Mouse (Mus musculus) MEL (cell line): Measurements from ENCODE around the gene Pja2. TPM values are rescaled to one million over a fixed set of nuclear protein-coding genes. Genes with fewer than 3 reads are reported as not detected.
"Not testable (repeated sequence)": the region's sequence is repeated elsewhere in the genome, so short reads cannot be mapped to it uniquely, and the experiment has no call there.

ENCODE experiments used
- DNase-seq: peaks from one replicate; pipeline ENCODE4 v3.0.0; 2011; ENCODE audit warnings: low read depth, low spot score
- H3K27ac ChIP-seq: 2 replicates; pipeline ENCODE4 v1.5.1; 2012; ENCODE audit warnings: low read depth, mild to moderate bottlenecking, control low read depth, low read length, moderate library complexity; ENCODE audit not compliant: control insufficient read depth
- H3K27me3 ChIP-seq, 2 experiments: fragments of 150-350 bp in 1 of 2; sonication (generic) in 1 of 2; 2 replicates each; pipeline ENCODE4 v1.6.1; 2012; ENCODE audit warnings: low read length in 2 of 2, mild to moderate bottlenecking in 2 of 2, improper control_type of control experiment in 1 of 2, moderate library complexity in 1 of 2; ENCODE audit not compliant: insufficient read depth in 2 of 2, control insufficient read depth in 1 of 2
- H3K36me3 ChIP-seq, 2 experiments: 2 replicates each; pipeline ENCODE4 v1.6.1; 2012 to 2014; ENCODE audit warnings: low read length in 2 of 2, improper control_type of control experiment in 1 of 2, inconsistent platforms in 1 of 2, mild to moderate bottlenecking in 1 of 2; ENCODE audit not compliant: insufficient read depth in 2 of 2, control insufficient read depth in 1 of 2
- H3K4me1 ChIP-seq, 2 experiments: fragments of 150-350 bp in 1 of 2; sonication (generic) in 1 of 2; 2 replicates each; pipeline ENCODE4 v1.6.1; 2012; ENCODE audit warnings: low read length in 2 of 2, improper control_type of control experiment in 1 of 2, mild to moderate bottlenecking in 1 of 2; ENCODE audit not compliant: insufficient read depth in 2 of 2, control insufficient read depth in 1 of 2
- H3K4me3 ChIP-seq, 2 experiments: fragments of 150-350 bp in 1 of 2; sonication (generic) in 1 of 2; 2 replicates each; pipeline ENCODE4 v1.5.1; 2012; ENCODE audit warnings: low read depth in 2 of 2, low read length in 2 of 2, mild to moderate bottlenecking in 2 of 2, moderate library complexity in 2 of 2, control low read depth in 1 of 2, improper control_type of control experiment in 1 of 2; ENCODE audit not compliant: control insufficient read depth in 1 of 2, insufficient read depth in 1 of 2
- H3K79me2 ChIP-seq: 2 replicates; pipeline ENCODE4 v1.6.1; 2012; ENCODE audit warnings: mild to moderate bottlenecking, low read length, moderate library complexity; ENCODE audit not compliant: control insufficient read depth, poor library complexity, insufficient read depth
- H3K9ac ChIP-seq: 2 replicates; pipeline ENCODE4 v1.6.1; 2012; ENCODE audit warnings: low read depth, mild to moderate bottlenecking, control low read depth, low read length, moderate library complexity; ENCODE audit not compliant: control insufficient read depth, poor library complexity, severe bottlenecking
- H3K9me3 ChIP-seq: fragments of 150-350 bp; sonication (generic); replicated peaks from 2 replicates; pipeline ENCODE4 v1.6.1; 2012; ENCODE audit warnings: mild to moderate bottlenecking, low read length, improper control_type of control experiment, moderate library complexity; ENCODE audit not compliant: insufficient read depth
- CHD1 ChIP-seq: IDR thresholded peaks from 2 replicates; pipeline ENCODE4 v1.6.1; 2012; ENCODE audit warnings: low read depth, mild to moderate bottlenecking, inconsistent platforms, low read length, improper control_type of control experiment
- CTCF ChIP-seq, 3 experiments: IDR thresholded peaks in 2 of 3; conservative IDR thresholded peaks in 1 of 3; 2 replicates each; pipeline ENCODE4 v1.5.1; 2011 to 2012; ENCODE audit warnings: low read length in 3 of 3, low read depth in 2 of 3, mild to moderate bottlenecking in 2 of 3, improper control_type of control experiment in 1 of 3, inconsistent platforms in 1 of 3, mixed read lengths in 1 of 3, moderate library complexity in 1 of 3; ENCODE audit not compliant: control insufficient read depth in 1 of 3, insufficient read depth in 1 of 3, poor library complexity in 1 of 3, severe bottlenecking in 1 of 3
- ELF1 ChIP-seq: IDR thresholded peaks from 2 replicates; pipeline ENCODE4 v1.6.1; 2014; ENCODE audit warnings: low read depth, mild to moderate bottlenecking, inconsistent platforms, low read length, improper control_type of control experiment, moderate library complexity
- ETS1 ChIP-seq: IDR thresholded peaks from 2 replicates; pipeline ENCODE4 v1.6.1; 2012; ENCODE audit warnings: low read depth, mild to moderate bottlenecking, inconsistent platforms, low read length, improper control_type of control experiment, moderate library complexity
- GATA1 ChIP-seq: IDR thresholded peaks from 2 replicates; pipeline ENCODE4 v1.6.1; 2011; ENCODE audit warnings: low read depth, low read length, improper control_type of control experiment
- HCFC1 ChIP-seq: IDR thresholded peaks from 2 replicates; pipeline ENCODE4 v1.6.1; 2012; ENCODE audit warnings: low read depth, mild to moderate bottlenecking, inconsistent platforms, low read length, improper control_type of control experiment, moderate library complexity
- MAFK ChIP-seq: IDR thresholded peaks from 2 replicates; pipeline ENCODE4 v1.6.1; 2011; ENCODE audit warnings: low read depth, mild to moderate bottlenecking, low read length, improper control_type of control experiment, borderline replicate concordance
- MAZ ChIP-seq: IDR thresholded peaks from 2 replicates; pipeline ENCODE4 v1.6.1; 2012; ENCODE audit warnings: low read depth, mild to moderate bottlenecking, inconsistent platforms, low read length, improper control_type of control experiment
- MEF2A ChIP-seq: IDR thresholded peaks from 2 replicates; pipeline ENCODE4 v1.6.1; 2014; ENCODE audit warnings: low read depth, mild to moderate bottlenecking, inconsistent platforms, low read length, improper control_type of control experiment; ENCODE audit not compliant: poor library complexity, insufficient replicate concordance, severe bottlenecking; ENCODE audit errors: extremely low read depth
- MXI1 ChIP-seq: IDR thresholded peaks from 2 replicates; pipeline ENCODE4 v1.6.1; 2011; ENCODE audit warnings: mild to moderate bottlenecking, low read depth, low read length, improper control_type of control experiment
- MYB ChIP-seq: IDR thresholded peaks from 2 replicates; pipeline ENCODE4 v1.6.1; 2011; ENCODE audit warnings: mild to moderate bottlenecking, low read depth, low read length, improper control_type of control experiment
- NELFE ChIP-seq: IDR thresholded peaks from 2 replicates; pipeline ENCODE4 v1.6.1; 2011; ENCODE audit warnings: low read depth, low read length, improper control_type of control experiment
- NRF1 ChIP-seq: IDR thresholded peaks from 2 replicates; pipeline ENCODE4 v1.6.1; 2014; ENCODE audit warnings: low read depth, mild to moderate bottlenecking, inconsistent platforms, low read length, improper control_type of control experiment, moderate library complexity; ENCODE audit not compliant: poor library complexity, insufficient read depth, severe bottlenecking
- POLR2AphosphoS5 ChIP-seq: IDR thresholded peaks from 2 replicates; pipeline ENCODE4 v1.6.1; 2012; ENCODE audit warnings: low read depth, borderline replicate concordance, mild to moderate bottlenecking, inconsistent platforms, low read length, moderate library complexity, mixed read lengths
- RAD21 ChIP-seq: IDR thresholded peaks from 2 replicates; pipeline ENCODE4 v1.6.1; 2011; ENCODE audit warnings: mild to moderate bottlenecking, low read depth, low read length, improper control_type of control experiment
- SIN3A ChIP-seq: IDR thresholded peaks from 2 replicates; pipeline ENCODE4 v1.6.1; 2012; ENCODE audit warnings: low read length, improper control_type of control experiment, inconsistent platforms
- SMC3 ChIP-seq: IDR thresholded peaks from 2 replicates; pipeline ENCODE4 v1.6.1; 2011; ENCODE audit warnings: low read depth, low read length, improper control_type of control experiment
- TAL1 ChIP-seq: IDR thresholded peaks from 2 replicates; pipeline ENCODE4 v1.6.1; 2012; ENCODE audit warnings: mild to moderate bottlenecking, inconsistent platforms, low read length, moderate library complexity, mixed read lengths
- UBTF ChIP-seq: IDR thresholded peaks from 2 replicates; pipeline ENCODE4 v1.6.1; 2012; ENCODE audit warnings: low read depth, mild to moderate bottlenecking, inconsistent platforms, low read length, improper control_type of control experiment, moderate library complexity, borderline replicate concordance; ENCODE audit not compliant: insufficient read depth
- USF1 ChIP-seq: IDR thresholded peaks from 2 replicates; pipeline ENCODE4 v1.6.1; 2014; ENCODE audit warnings: low read depth, mild to moderate bottlenecking, inconsistent platforms, low read length, improper control_type of control experiment, moderate library complexity
- USF2 ChIP-seq, 2 experiments: IDR thresholded peaks; 2 replicates each; pipeline ENCODE4 v1.6.1; 2011 to 2012; ENCODE audit warnings: improper control_type of control experiment in 2 of 2, low read length in 2 of 2, borderline replicate concordance in 1 of 2, inconsistent platforms in 1 of 2, low read depth in 1 of 2, mild to moderate bottlenecking in 1 of 2; ENCODE audit not compliant: insufficient read depth in 1 of 2
- ZC3H11A ChIP-seq: IDR thresholded peaks from 2 replicates; pipeline ENCODE4 v1.6.1; 2012; ENCODE audit warnings: low read depth, mild to moderate bottlenecking, inconsistent platforms, low read length, improper control_type of control experiment
- ZMIZ1 ChIP-seq: IDR thresholded peaks from 2 replicates; pipeline ENCODE4 v1.6.1; 2012; ENCODE audit warnings: low read depth, mild to moderate bottlenecking, inconsistent platforms, low read length, improper control_type of control experiment, moderate library complexity
- ZNF384 ChIP-seq: IDR thresholded peaks from 2 replicates; pipeline ENCODE4 v1.6.1; 2012; ENCODE audit warnings: low read depth, mild to moderate bottlenecking, inconsistent platforms, low read length, improper control_type of control experiment
- polyA plus RNA-seq, 2 experiments: library from polyadenylated mRNA; stranded (reverse) in 1 of 2; unstranded in 1 of 2; fragments of >175 nt in 1 of 2; fragments of >200 nt in 1 of 2; gene quantifications; 2 replicates each; pipeline versions ENCODE4 v1.2.1 to v1.2.4; 2012; ENCODE audit warnings: low replicate concordance in 2 of 2, low read depth in 1 of 2; ENCODE audit not compliant: insufficient read length in 2 of 2, insufficient read depth in 1 of 2, missing spikeins in 1 of 2
- total RNA-seq: library from RNA; depleted of rRNA; stranded (reverse); fragments of 300-350 nt; gene quantifications from 2 replicates; pipeline ENCODE4 v1.2.3, GENCODE M21; 2012

Pja2 gene
- total and polyA plus RNA-seq, 3 experiments: 8.1 to 17.3 TPM; not detected in 1

DNA sequence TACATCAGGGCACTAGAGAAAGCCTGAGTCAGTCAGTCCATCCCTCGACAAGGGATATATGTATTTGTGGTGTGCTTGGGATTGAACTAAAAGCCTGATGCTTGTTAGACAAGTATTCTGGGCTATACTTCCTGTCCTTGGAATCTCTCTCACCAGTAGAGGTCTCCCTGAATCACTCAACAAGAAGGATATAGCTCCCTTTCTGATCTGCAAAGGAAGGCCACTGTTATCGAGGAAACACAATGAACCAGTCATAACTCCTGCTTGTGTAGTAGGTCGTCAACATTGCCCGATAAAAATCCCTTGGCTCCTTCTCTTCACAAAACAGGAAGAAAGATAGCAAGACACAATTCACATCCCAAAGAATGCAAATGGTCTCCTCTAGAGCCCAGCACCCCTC, 99.6 kb downstream of the Pja2 start:
- Histone ChIP-seq H3K27me3 (no peaks in the 10 kb centered on the region), H3K27ac (no peak overlapping the region), H3K79me2 (no peaks in the 10 kb centered on the region), H3K4me3 (peak overlapping the region; percentile 33 to 39), H3K9me3 (no peaks in the 10 kb centered on the region), H3K9ac (no peak overlapping the region), H3K4me1 (peaks cover 3 to 10% of the 10 kb centered on the region in 2 experiments), H3K36me3 (peaks cover 0 to 4% of the 10 kb centered on the region in 2 experiments; a peak in 2 of 4 replicates)
- TF ChIP-seq ELF1: peak; percentile 47; the same call in 1 of the 2 replicates
- peak; percentile 69 for TF ChIP-seq RAD21
- TF ChIP-seq ZNF384: no peak
- TF ChIP-seq SMC3: peak; percentile 72
- TF ChIP-seq GATA1: 0 out of 2 replicates have a peak, but pooled peaks have one; percentile 15
- peak in 1 of 3 experiments; percentile 67; a peak in 3 of 6 replicates for TF ChIP-seq CTCF (IDR thresholded peaks at IDR 0.05 in 2 of 3, conservative IDR thresholded peaks at IDR 0.05 in 1 of 3; ENCODE audit: control insufficient read depth in 1 of 3, insufficient read depth in 1 of 3, low read depth in 2 of 3, low read length in 3 of 3, poor library complexity in 1 of 3, severe bottlenecking in 1 of 3)
- no peak for TF ChIP-seq MAFK
- no peak for TF ChIP-seq ETS1
- peak; percentile 51; the same call in 1 of the 2 replicates for TF ChIP-seq ZC3H11A
- peak; percentile 66 for DNase-seq

- not testable (repeated sequence) for H3K4me1 ChIP-seq, H3K36me3 ChIP-seq, H3K27ac ChIP-seq, DNase-seq, H3K79me2 ChIP-seq, H3K27me3 ChIP-seq, H3K4me3 ChIP-seq, H3K9ac ChIP-seq, H3K9me3 ChIP-seq
These were observed 100.1 kb downstream of the Pja2 start for GRCm38 (mm10) chr17:64231637-64232036.

GRCm38 (mm10) chr17:64231172-64231571, 100.5 kb downstream of the Pja2 start:
- Histone ChIP-seq H3K9ac (no peak overlapping the region; the same call in 1 of the 2 replicates), H3K36me3 (peaks cover 0 to 4% of the 10 kb centered on the region in 2 experiments; a peak in 2 of 4 replicates), H3K4me1 (peaks cover 3 to 10% of the 10 kb centered on the region in 2 experiments)
- TF ChIP-seq MEF2A (no peak), HCFC1 (no peak), USF1 (no peak), SMC3 (peak; percentile 86), UBTF (no peak), ETS1 (no peak), POLR2AphosphoS5 (no peak), CHD1 (no peak), USF2 (IDR thresholded peaks at IDR 0.05; ENCODE audit: borderline replicate concordance in 1 of 2, insufficient read depth in 1 of 2, low read depth in 1 of 2, low read length in 2 of 2) (no peak), MYB (no peak), GATA1 (no peak; the same call in 1 of the 2 replicates), SIN3A (no peak), ZMIZ1 (no peak), NELFE (no peak), MAZ (no peak), NRF1 (no peak), TAL1 (no peak), MXI1 (no peak), ZC3H11A (peak; percentile 82)

More at GRCm38 (mm10) chr17:64231172-64231571, 100.5 kb downstream of the Pja2 start:
- H3K27me3 ChIP-seq: no peaks in the 10 kb centered on the region
- H3K4me3 ChIP-seq: peak overlapping the region in 1 of 2 experiments; percentile 61; a peak in 2 of 4 replicates
- no peaks in the 10 kb centered on the region for H3K9me3 ChIP-seq
- H3K79me2 ChIP-seq: no peaks in the 10 kb centered on the region
- no peak overlapping the region for H3K27ac ChIP-seq
- DNase-seq: peak; percentile 79
